Mouse (Mus musculus): ENCODE data around the gene Grk6. TPM values are rescaled to one million over a fixed set of nuclear protein-coding genes. Genes with fewer than 3 reads are reported as not detected.

The Grk6 gene
- polyA plus RNA-seq, 1 experiment, result 29.1 TPM

- Histone ChIP-seq H3ac (ENCODE audit: control insufficient read depth, insufficient read length) (no peak overlapping the region), H3K4me2 (ENCODE audit: low read depth) (no peak overlapping the region), H3K79me2 (ENCODE audit: control insufficient read depth, insufficient read depth) (no peaks in the 10 kb centered on the region), H3K27me3 (ENCODE audit: control insufficient read depth, insufficient read depth, insufficient read length) (no peaks in the 10 kb centered on the region), H3K4me3 (no peak overlapping the region), H3K36me3 (ENCODE audit: control insufficient read depth, insufficient read depth) (peaks cover 16% of the 10 kb centered on the region)
- TF ChIP-seq SRF (IDR thresholded peaks at IDR 0.05; ENCODE audit: control insufficient read depth, insufficient read length, low read depth) (no peak), USF1 (IDR thresholded peaks at IDR 0.05; ENCODE audit: low read depth) (no peak), POLR2A (IDR thresholded peaks at IDR 0.05; ENCODE audit: insufficient read length, low read depth) (no peak), REST (IDR thresholded peaks at IDR 0.05; ENCODE audit: insufficient read depth, insufficient read length) (no peak), MAX (IDR thresholded peaks at IDR 0.05; ENCODE audit: low read depth) (no peak), POLR2AphosphoS2 (IDR thresholded peaks at IDR 0.05; ENCODE audit: insufficient read length, low read depth) (no peak), MYOG (IDR thresholded peaks at IDR 0.05; ENCODE audit: control insufficient read depth in 1 of 3, insufficient read depth in 1 of 3, insufficient read length in 2 of 3, low read depth in 2 of 3) (no peak)
These were observed 32.6 kb downstream of the Grk6 start for GRCm38 (mm10) chr13:55477492-55477891.

DNA sequence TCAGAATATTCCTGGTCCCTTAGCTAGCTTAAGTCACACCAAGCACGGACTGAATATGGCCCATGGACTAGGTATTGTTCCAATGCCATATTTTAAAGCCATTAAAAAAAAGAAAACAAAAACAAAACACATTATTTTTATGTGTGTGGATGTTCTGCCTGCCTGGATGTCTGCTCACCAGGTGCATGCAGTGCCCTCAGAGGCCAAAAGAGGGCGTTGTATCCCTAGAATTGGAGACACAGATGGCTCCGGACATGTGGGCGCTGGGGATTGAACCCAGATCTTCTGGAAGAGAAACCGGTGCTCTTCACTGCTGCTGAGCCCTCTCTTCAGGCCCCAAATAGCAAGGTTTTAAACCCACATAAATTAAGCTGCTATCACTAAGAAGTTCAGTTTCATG, 33.2 kb downstream of the Grk6 start:
- TF ChIP-seq MYOD1 (IDR thresholded peaks at IDR 0.05; ENCODE audit: control insufficient read depth in 1 of 3, insufficient read length in 2 of 3, low read depth in 2 of 3) (peak in 1 of 3 experiments; percentile 11), POLR2AphosphoS2 (IDR thresholded peaks at IDR 0.05; ENCODE audit: insufficient read length, low read depth) (no peak), SRF (IDR thresholded peaks at IDR 0.05; ENCODE audit: control insufficient read depth, insufficient read length, low read depth) (no peak)
- Histone ChIP-seq H3K27me3 (ENCODE audit: control insufficient read depth, insufficient read depth, insufficient read length) (no peaks in the 10 kb centered on the region), H3K79me2 (ENCODE audit: control insufficient read depth, insufficient read depth) (no peaks in the 10 kb centered on the region), H3ac (ENCODE audit: control insufficient read depth, insufficient read length) (no peak overlapping the region), H3K4me2 (ENCODE audit: low read depth) (no peak overlapping the region), H3K4me3 (no peak overlapping the region), H3K36me3 (ENCODE audit: control insufficient read depth, insufficient read depth) (peaks cover 16% of the 10 kb centered on the region)

- no peaks in the 10 kb centered on the region for H3K27me3 ChIP-seq (ENCODE audit: control insufficient read depth, insufficient read depth, insufficient read length)
- TF ChIP-seq MYOD1 (IDR thresholded peaks at IDR 0.05; ENCODE audit: control insufficient read depth in 1 of 3, insufficient read length in 2 of 3, low read depth in 2 of 3) (no peak), TCF12 (IDR thresholded peaks at IDR 0.05; ENCODE audit: insufficient read depth, poor library complexity, severe bottlenecking) (no peak), CEBPB (IDR thresholded peaks at IDR 0.05; ENCODE audit: insufficient read depth, poor library complexity, severe bottlenecking) (no peak), REST (IDR thresholded peaks at IDR 0.05; ENCODE audit: insufficient read depth, insufficient read length) (no peak), SRF (IDR thresholded peaks at IDR 0.05; ENCODE audit: control insufficient read depth, insufficient read length, low read depth) (no peak), TCF3 (IDR thresholded peaks at IDR 0.05; ENCODE audit: insufficient read length, low read depth) (no peak), POLR2AphosphoS2 (IDR thresholded peaks at IDR 0.05; ENCODE audit: insufficient read length, low read depth) (no peak), MAX (IDR thresholded peaks at IDR 0.05; ENCODE audit: low read depth) (no peak), USF1 (IDR thresholded peaks at IDR 0.05; ENCODE audit: low read depth) (no peak), E2F4 (IDR thresholded peaks at IDR 0.05; ENCODE audit: insufficient read depth) (no peak), POLR2A (IDR thresholded peaks at IDR 0.05; ENCODE audit: insufficient read length, low read depth) (no peak), MYOG (IDR thresholded peaks at IDR 0.05; ENCODE audit: control insufficient read depth in 1 of 3, insufficient read depth in 1 of 3, insufficient read length in 2 of 3, low read depth in 2 of 3) (no peak)
These were observed 34.1 kb downstream of the Grk6 start for GRCm38 (mm10) chr13:55479008-55479407.

DNA sequence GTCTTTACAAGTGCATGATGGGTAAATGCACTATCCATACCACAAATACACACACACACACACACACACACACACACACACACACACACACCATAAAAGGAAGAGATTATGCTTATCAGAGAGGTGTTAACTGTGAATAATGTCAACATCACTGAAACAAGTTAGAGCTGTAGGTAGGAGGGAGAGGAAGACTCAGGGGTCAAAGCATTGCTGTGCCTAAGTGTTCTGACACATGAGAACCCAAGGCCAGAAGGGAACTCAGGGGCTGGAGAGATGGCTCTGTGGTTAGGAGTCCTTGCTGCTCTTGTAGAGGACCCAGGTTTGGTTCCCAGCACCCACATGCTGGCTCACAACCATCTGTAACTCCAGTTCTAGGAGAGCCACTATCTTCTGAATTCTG, 35.1 kb downstream of the Grk6 start:
- H3K4me2 ChIP-seq (ENCODE audit: low read depth), result no peak overlapping the region
- H3K27me3 ChIP-seq (ENCODE audit: control insufficient read depth, insufficient read depth, insufficient read length), result no peaks in the 10 kb centered on the region
- H3ac ChIP-seq (ENCODE audit: control insufficient read depth, insufficient read length), result no peak overlapping the region
- peaks cover 16% of the 10 kb centered on the region for H3K36me3 ChIP-seq (ENCODE audit: control insufficient read depth, insufficient read depth)
- H3K79me2 ChIP-seq (ENCODE audit: control insufficient read depth, insufficient read depth), result peaks cover 9% of the 10 kb centered on the region
- H3K4me3 ChIP-seq, result no peak overlapping the region
- TF ChIP-seq REST (IDR thresholded peaks at IDR 0.05; ENCODE audit: insufficient read depth, insufficient read length) (no peak), TCF12 (IDR thresholded peaks at IDR 0.05; ENCODE audit: insufficient read depth, poor library complexity, severe bottlenecking) (no peak), E2F4 (IDR thresholded peaks at IDR 0.05; ENCODE audit: insufficient read depth) (no peak), MYOG (IDR thresholded peaks at IDR 0.05; ENCODE audit: control insufficient read depth in 1 of 3, insufficient read depth in 1 of 3, insufficient read length in 2 of 3, low read depth in 2 of 3) (no peak), CEBPB (IDR thresholded peaks at IDR 0.05; ENCODE audit: insufficient read depth, poor library complexity, severe bottlenecking) (no peak), MAX (IDR thresholded peaks at IDR 0.05; ENCODE audit: low read depth) (no peak), POLR2AphosphoS2 (IDR thresholded peaks at IDR 0.05; ENCODE audit: insufficient read length, low read depth) (no peak), SRF (IDR thresholded peaks at IDR 0.05; ENCODE audit: control insufficient read depth, insufficient read length, low read depth) (no peak), MYOD1 (IDR thresholded peaks at IDR 0.05; ENCODE audit: control insufficient read depth in 1 of 3, insufficient read length in 2 of 3, low read depth in 2 of 3) (no peak), USF1 (IDR thresholded peaks at IDR 0.05; ENCODE audit: low read depth) (no peak), POLR2A (IDR thresholded peaks at IDR 0.05; ENCODE audit: insufficient read length, low read depth) (no peak), TCF3 (IDR thresholded peaks at IDR 0.05; ENCODE audit: insufficient read length, low read depth) (no peak)

More at GRCm38 (mm10) chr13:55479008-55479407, 34.1 kb downstream of the Grk6 start:
- Histone ChIP-seq H3ac (ENCODE audit: control insufficient read depth, insufficient read length) (no peak overlapping the region), H3K4me2 (ENCODE audit: low read depth) (no peak overlapping the region), H3K79me2 (ENCODE audit: control insufficient read depth, insufficient read depth) (peaks cover 2% of the 10 kb centered on the region), H3K36me3 (ENCODE audit: control insufficient read depth, insufficient read depth) (peaks cover 16% of the 10 kb centered on the region), H3K4me3 (no peak overlapping the region)

- H3ac ChIP-seq (ENCODE audit: control insufficient read depth, insufficient read length), result no peak overlapping the region
- H3K36me3 ChIP-seq (ENCODE audit: control insufficient read depth, insufficient read depth), result peaks cover 4% of the 10 kb centered on the region
- TF ChIP-seq MYOG (IDR thresholded peaks at IDR 0.05; ENCODE audit: control insufficient read depth in 1 of 3, insufficient read depth in 1 of 3, insufficient read length in 2 of 3, low read depth in 2 of 3) (peak in 1 of 3 experiments; percentile 21), TCF12 (IDR thresholded peaks at IDR 0.05; ENCODE audit: insufficient read depth, poor library complexity, severe bottlenecking) (no peak)
- peaks cover 30% of the 10 kb centered on the region for H3K79me2 ChIP-seq (ENCODE audit: control insufficient read depth, insufficient read depth)
- H3K27me3 ChIP-seq (ENCODE audit: control insufficient read depth, insufficient read depth, insufficient read length), result no peaks in the 10 kb centered on the region
- no peak overlapping the region for H3K4me3 ChIP-seq
- peak overlapping the region; percentile 63 for H3K4me2 ChIP-seq (ENCODE audit: low read depth)
These were observed 37.7 kb downstream of the Grk6 start for GRCm38 (mm10) chr13:55482542-55482941.

Measured in myocyte (in vitro differentiated cells).